8 mouse cellular contexts compared by ENCODE assay signal in genomic region chr13:56703222-56703870, GRCm38 (mm10). TPM values are rescaled to one million over a fixed set of nuclear protein-coding genes. Genes with fewer than 3 reads are reported as not detected.
A peak's percentile ranks its signal among the peaks of the same experiment; 100 is the strongest.
DNase-seq lines count a peak whose midpoint lies in the region; ATAC-seq and TF ChIP-seq lines count a peak whose summit lies in the region.

No protein-coding gene starts in this region.

- H3K27ac ChIP-seq in heart, embryonic 12.5 days (ENCODE audit: poor library complexity, severe bottlenecking), result peak overlapping the region; percentile 99
- peak overlapping the region; percentile 100 for H3K27ac ChIP-seq in kidney, postnatal 0 days
- H3K27ac ChIP-seq in liver, postnatal 0 days (ENCODE audit: low read depth), result peak overlapping the region; percentile 98
- H3K27ac ChIP-seq in neural tube, embryonic 15.5 days (replicated peaks), result peak overlapping the region; percentile 99

- DNase-seq in CD8-positive naive resting alpha-beta T cell, adult 2 months (ENCODE audit: low read depth in 2 of 2, low spot score in 2 of 2), result peak; percentile 52 to 55
- DNase-seq in brain, adult 2 months (ENCODE audit: low read depth, low spot score), result peak; percentile 78
- DNase-seq in kidney, postnatal 0 days (ENCODE audit: low spot score), result peak; percentile 68
- peak; percentile 68 for DNase-seq in liver, postnatal 0 days
- peak; percentile 83 for DNase-seq in testis, postnatal 10 days (ENCODE audit: low spot score)

- no peak for TF ChIP-seq CTCF in kidney, postnatal 0 days (IDR thresholded peaks at IDR 0.05; ENCODE audit: low read depth)
- no peak for TF ChIP-seq CTCF in liver, postnatal 0 days (IDR thresholded peaks at IDR 0.05; ENCODE audit: low read depth)

- H3K9ac ChIP-seq in heart, embryonic 12.5 days, result peak overlapping the region; percentile 96
- H3K9ac ChIP-seq in kidney, postnatal 0 days (ENCODE audit: low read depth, low read length), result peak overlapping the region; percentile 99
- H3K9ac ChIP-seq in liver, postnatal 0 days (replicated peaks), result peak overlapping the region; percentile 91
- peak overlapping the region; percentile 93 for H3K9ac ChIP-seq in neural tube, embryonic 15.5 days (replicated peaks)

- H3K27me3 ChIP-seq in erythroblast, embryonic 14.5 days (ENCODE audit: control insufficient read depth), result no peaks in the 10 kb centered on the region
- H3K27me3 ChIP-seq in heart, embryonic 12.5 days (replicated peaks), result no peaks in the 10 kb centered on the region
- no peaks in the 10 kb centered on the region for H3K27me3 ChIP-seq in kidney, postnatal 0 days (ENCODE audit: insufficient read depth, low read length)
- no peaks in the 10 kb centered on the region for H3K27me3 ChIP-seq in liver, postnatal 0 days (ENCODE audit: insufficient read depth, low read length)
- H3K27me3 ChIP-seq in neural tube, embryonic 15.5 days (replicated peaks), result no peaks in the 10 kb centered on the region

- peak; percentile 81 for ATAC-seq in heart, embryonic 12.5 days (ENCODE audit: insufficient number of reproducible peaks, low FRiP score)
- peak; percentile 67 for ATAC-seq in kidney, postnatal 0 days (replicated peaks; ENCODE audit: low FRiP score, low read depth)
- ATAC-seq in liver, postnatal 0 days, result peak; percentile 85
- ATAC-seq in neural tube, embryonic 15.5 days (ENCODE audit: low FRiP score), result peak; percentile 82

- under 1% methylated on average over 76 of the region's 80 CpGs for WGBS in heart, embryonic 12.5 days
- 6% methylated on average over 53 of the region's 80 CpGs for WGBS in kidney, postnatal 0 days
- WGBS in liver, postnatal 0 days (ENCODE audit: insufficient replicate concordance), result under 1% methylated on average over 68 of the region's 80 CpGs
- WGBS in neural tube, embryonic 15.5 days, result 0% methylated on average over 40 of the region's 80 CpGs

- peak overlapping the region; percentile 72 for H3K4me3 ChIP-seq in erythroblast, embryonic 14.5 days (replicated peaks)
- peak overlapping the region; percentile 75 for H3K4me3 ChIP-seq in heart, embryonic 12.5 days
- H3K4me3 ChIP-seq in kidney, postnatal 0 days (replicated peaks; ENCODE audit: low read depth, low read length), result peak overlapping the region; percentile 75
- H3K4me3 ChIP-seq in liver, postnatal 0 days (ENCODE audit: low read depth, low read length), result peak overlapping the region; percentile 78
- peak overlapping the region; percentile 73 for H3K4me3 ChIP-seq in neural tube, embryonic 15.5 days (replicated peaks)

- H3K36me3 ChIP-seq in erythroblast, embryonic 14.5 days (ENCODE audit: control insufficient read depth), result peaks cover 5% of the 10 kb centered on the region
- 0 out of 2 replicates have a peak, but pooled peaks cover 3% of the 10 kb centered on the region for H3K36me3 ChIP-seq in heart, embryonic 12.5 days
- H3K36me3 ChIP-seq in kidney, postnatal 0 days (ENCODE audit: insufficient read depth, low read length), result no peaks in the 10 kb centered on the region
- no peaks in the 10 kb centered on the region; the same call in 1 of the 2 replicates for H3K36me3 ChIP-seq in liver, postnatal 0 days (replicated peaks; ENCODE audit: insufficient read depth, low read length)
- H3K36me3 ChIP-seq in neural tube, embryonic 15.5 days, result no peaks in the 10 kb centered on the region

- peaks cover 21% of the 10 kb centered on the region for H3K4me1 ChIP-seq in erythroblast, embryonic 14.5 days (ENCODE audit: control insufficient read depth)
- peaks cover 47% of the 10 kb centered on the region for H3K4me1 ChIP-seq in heart, embryonic 12.5 days (replicated peaks)
- peaks cover 18% of the 10 kb centered on the region for H3K4me1 ChIP-seq in kidney, postnatal 0 days (replicated peaks; ENCODE audit: insufficient read depth, low read length)
- H3K4me1 ChIP-seq in liver, postnatal 0 days (ENCODE audit: insufficient read depth), result peaks cover 27% of the 10 kb centered on the region
- peaks cover 57% of the 10 kb centered on the region for H3K4me1 ChIP-seq in neural tube, embryonic 15.5 days

- no peak for TF ChIP-seq EP300 in liver, postnatal 0 days (IDR thresholded peaks at IDR 0.05; ENCODE audit: low read depth)

- 0 out of 2 replicates have a peak, but pooled peaks cover 2% of the 10 kb centered on the region for H3K9me3 ChIP-seq in erythroblast, embryonic 14.5 days (ENCODE audit: control insufficient read depth, low read length)
- peaks cover 5% of the 10 kb centered on the region; the same call in 1 of the 2 replicates for H3K9me3 ChIP-seq in heart, embryonic 12.5 days (replicated peaks)
- H3K9me3 ChIP-seq in kidney, postnatal 0 days (replicated peaks; ENCODE audit: low read length), result no peaks in the 10 kb centered on the region
- H3K9me3 ChIP-seq in liver, postnatal 0 days (ENCODE audit: low read length), result no peaks in the 10 kb centered on the region
- no peaks in the 10 kb centered on the region for H3K9me3 ChIP-seq in neural tube, embryonic 15.5 days (replicated peaks)

- H3K4me2 ChIP-seq in heart, embryonic 12.5 days, result peak overlapping the region; percentile 75
- peak overlapping the region; percentile 65 for H3K4me2 ChIP-seq in kidney, postnatal 0 days (ENCODE audit: low read length)
- peak overlapping the region; percentile 90 for H3K4me2 ChIP-seq in liver, postnatal 0 days (ENCODE audit: low read depth, low read length)
- H3K4me2 ChIP-seq in neural tube, embryonic 15.5 days, result peak overlapping the region; percentile 77

RNA-seq across cellular contexts. Expression of gene Smad5, which starts 0.5 kb away (rescaled TPM):
- polyA plus RNA-seq in erythroblast, embryonic 14.5 days (2012), result 0.01 TPM in 1 of 2 replicates, not detected in the other
- 24.3 and 25.7 TPM in 2 replicates for polyA plus RNA-seq in heart, embryonic 12.5 days (2016; fragmentation: Nextera tagmentation; extraction: Ambion mirVana)
- polyA plus RNA-seq in kidney, postnatal 0 days (2015; fragmentation: Nextera tagmentation; extraction: Ambion mirVana), result 23.9 and 26.3 TPM in 2 replicates
- polyA plus RNA-seq in liver, postnatal 0 days (2015; fragmentation: Nextera tagmentation; extraction: Ambion mirVana), result 3.5 and 3.8 TPM in 2 replicates
- 16.3 and 19.0 TPM in 2 replicates for polyA plus RNA-seq in neural tube, embryonic 15.5 days (2015; fragmentation: Nextera tagmentation; extraction: Ambion mirVana)

RNA-seq across cellular contexts. Expression of gene Gm45623, which starts 50.3 kb away (rescaled TPM):
- not detected in 2 replicates for polyA plus RNA-seq in erythroblast, embryonic 14.5 days (2012)
- polyA plus RNA-seq in heart, embryonic 12.5 days (2016; fragmentation: Nextera tagmentation; extraction: Ambion mirVana), result 0.27 and 0.63 TPM in 2 replicates
- not detected in 2 replicates for polyA plus RNA-seq in kidney, postnatal 0 days (2015; fragmentation: Nextera tagmentation; extraction: Ambion mirVana)
- not detected in 2 replicates for polyA plus RNA-seq in liver, postnatal 0 days (2015; fragmentation: Nextera tagmentation; extraction: Ambion mirVana)
- polyA plus RNA-seq in neural tube, embryonic 15.5 days (2015; fragmentation: Nextera tagmentation; extraction: Ambion mirVana), result 2.1 and 2.7 TPM in 2 replicates

Comparison
In these comparisons a context has a peak if more than half of its experiments do, and no peak if none do; other contexts are left out.
1. Peak in every context shown above with its lines: DNase-seq, ATAC-seq, H3K4me3 ChIP-seq and H3K27ac ChIP-seq.